Mouse (Mus musculus): ENCODE results near the gene Gne. TPM values are rescaled to one million over a fixed set of nuclear protein-coding genes. Genes with fewer than 3 reads are reported as not detected.
A peak's percentile ranks its signal among the peaks of the same experiment; 100 is the strongest.

Gne gene
- polyA plus RNA-seq, 1 experiment from 2014 or later: 40.8 TPM

DNA sequence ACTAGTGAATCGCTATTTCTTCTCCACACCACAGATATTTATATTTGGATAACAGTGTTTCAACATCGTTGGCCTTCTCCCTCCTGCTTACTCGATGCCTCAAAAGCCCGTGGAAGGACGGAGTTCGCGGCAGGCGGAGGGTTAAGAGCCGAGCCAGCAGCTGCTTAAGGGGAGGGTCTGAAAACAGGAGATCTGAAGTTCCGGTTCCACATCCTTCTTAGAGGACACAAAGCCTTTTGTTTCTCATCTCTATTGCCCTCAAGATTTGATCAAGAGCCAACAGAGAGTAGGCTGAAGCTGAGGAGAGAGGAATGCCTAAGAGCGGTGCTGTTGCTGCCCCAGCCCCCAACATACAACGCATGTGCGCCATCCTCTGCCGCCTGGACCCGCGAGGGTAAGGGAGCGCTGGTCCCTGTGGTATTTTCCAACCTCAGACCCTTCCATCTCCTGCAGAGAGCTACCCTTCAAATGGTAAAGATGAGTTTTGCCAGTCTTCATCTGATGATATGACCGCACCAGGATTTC, 22.4 kb upstream of the Gne start:
- WGBS: 22% methylated on average over 18 of the region's 18 CpGs
- ATAC-seq (replicated peaks; ENCODE audit: extremely low read depth, insufficient read depth, low FRiP score): peak; percentile 26; the same call in 1 of the 2 replicates
- Histone ChIP-seq H3K9ac (ENCODE audit: low read length) (peak overlapping the region; percentile 45; the same call in 1 of the 2 replicates), H3K27ac (ENCODE audit: low read length) (peak overlapping the region; percentile 88), H3K27me3 (ENCODE audit: control insufficient read depth, insufficient read depth, low read length) (no peaks in the 10 kb centered on the region), H3K4me2 (ENCODE audit: low read depth, low read length) (peak overlapping the region; percentile 58), H3K4me3 (ENCODE audit: low read length) (peak overlapping the region; percentile 40), H3K36me3 (ENCODE audit: control insufficient read depth, insufficient read depth) (no peaks in the 10 kb centered on the region), H3K4me1 (ENCODE audit: control insufficient read depth, insufficient read depth, low read length) (peaks cover 33% of the 10 kb centered on the region), H3K9me3 (replicated peaks; ENCODE audit: control insufficient read depth, low read length) (no peaks in the 10 kb centered on the region)

- WGBS: 36% methylated on average over 8 of the region's 8 CpGs
- Histone ChIP-seq H3K4me1 (ENCODE audit: control insufficient read depth, insufficient read depth, low read length) (peaks cover 33% of the 10 kb centered on the region), H3K27ac (ENCODE audit: low read length) (peak overlapping the region; percentile 50), H3K4me3 (ENCODE audit: low read length) (no peak overlapping the region), H3K9me3 (replicated peaks; ENCODE audit: control insufficient read depth, low read length) (no peaks in the 10 kb centered on the region), H3K27me3 (ENCODE audit: control insufficient read depth, insufficient read depth, low read length) (no peaks in the 10 kb centered on the region), H3K36me3 (ENCODE audit: control insufficient read depth, insufficient read depth) (no peaks in the 10 kb centered on the region), H3K9ac (ENCODE audit: low read length) (peak overlapping the region; percentile 15; the same call in 1 of the 2 replicates), H3K4me2 (ENCODE audit: low read depth, low read length) (no peak overlapping the region)
- ATAC-seq (replicated peaks; ENCODE audit: extremely low read depth, insufficient read depth, low FRiP score): no peak; the same call in 1 of the 2 replicates
Observed at GRCm38 (mm10) chr4:44104195-44104917, 20.4 kb upstream of the Gne start.

DNA sequence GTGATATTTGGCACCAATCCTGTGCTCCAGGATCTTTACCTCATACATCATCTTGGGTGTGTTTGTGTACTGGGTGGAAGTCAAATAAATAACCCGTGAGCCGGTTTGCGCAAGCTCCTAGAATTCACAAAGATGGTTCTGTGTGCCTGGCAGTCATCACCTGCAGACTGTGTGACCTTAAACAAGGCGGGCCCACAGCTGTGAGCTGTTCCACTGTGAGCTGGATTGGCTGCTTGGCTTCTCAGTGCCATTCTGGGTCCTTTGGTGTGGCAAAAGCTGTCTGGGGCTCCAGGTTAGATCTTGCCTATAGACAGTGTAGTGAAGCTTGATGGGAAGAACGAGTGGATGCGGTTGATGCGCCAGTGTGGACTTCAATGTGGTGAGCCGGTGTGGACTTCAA, 19.6 kb upstream of the Gne start:
- WGBS: 78% methylated on average over 8 of the region's 8 CpGs
- no peak overlapping the region for H3K4me3 ChIP-seq (ENCODE audit: low read length)
- ATAC-seq (replicated peaks; ENCODE audit: extremely low read depth, insufficient read depth, low FRiP score): no peak
- no peaks in the 10 kb centered on the region for H3K36me3 ChIP-seq (ENCODE audit: control insufficient read depth, insufficient read depth)
- H3K9me3 ChIP-seq (replicated peaks; ENCODE audit: control insufficient read depth, low read length): no peaks in the 10 kb centered on the region
- H3K27ac ChIP-seq (ENCODE audit: low read length): no peak overlapping the region
- peaks cover 33% of the 10 kb centered on the region for H3K4me1 ChIP-seq (ENCODE audit: control insufficient read depth, insufficient read depth, low read length)
- H3K9ac ChIP-seq (ENCODE audit: low read length): no peak overlapping the region
- H3K4me2 ChIP-seq (ENCODE audit: low read depth, low read length): no peak overlapping the region
- H3K27me3 ChIP-seq (ENCODE audit: control insufficient read depth, insufficient read depth, low read length): no peaks in the 10 kb centered on the region

GRCm38 (mm10) chr4:44097576-44098335, 13.8 kb upstream of the Gne start:
- ATAC-seq (replicated peaks; ENCODE audit: extremely low read depth, insufficient read depth, low FRiP score): no peak
- no peak overlapping the region for H3K4me3 ChIP-seq (ENCODE audit: low read length)
- H3K9me3 ChIP-seq (replicated peaks; ENCODE audit: control insufficient read depth, low read length): no peaks in the 10 kb centered on the region
- no peak overlapping the region for H3K27ac ChIP-seq (ENCODE audit: low read length)
- 0 out of 2 replicates have a peak, but pooled peaks cover 5% of the 10 kb centered on the region for H3K4me1 ChIP-seq (ENCODE audit: control insufficient read depth, insufficient read depth, low read length)
- no peaks in the 10 kb centered on the region for H3K27me3 ChIP-seq (ENCODE audit: control insufficient read depth, insufficient read depth, low read length)
- no peak overlapping the region for H3K9ac ChIP-seq (ENCODE audit: low read length)
- H3K4me2 ChIP-seq (ENCODE audit: low read depth, low read length): no peak overlapping the region
- WGBS: 37% methylated on average over 11 of the region's 11 CpGs
- no peaks in the 10 kb centered on the region for H3K36me3 ChIP-seq (ENCODE audit: control insufficient read depth, insufficient read depth)

DNA sequence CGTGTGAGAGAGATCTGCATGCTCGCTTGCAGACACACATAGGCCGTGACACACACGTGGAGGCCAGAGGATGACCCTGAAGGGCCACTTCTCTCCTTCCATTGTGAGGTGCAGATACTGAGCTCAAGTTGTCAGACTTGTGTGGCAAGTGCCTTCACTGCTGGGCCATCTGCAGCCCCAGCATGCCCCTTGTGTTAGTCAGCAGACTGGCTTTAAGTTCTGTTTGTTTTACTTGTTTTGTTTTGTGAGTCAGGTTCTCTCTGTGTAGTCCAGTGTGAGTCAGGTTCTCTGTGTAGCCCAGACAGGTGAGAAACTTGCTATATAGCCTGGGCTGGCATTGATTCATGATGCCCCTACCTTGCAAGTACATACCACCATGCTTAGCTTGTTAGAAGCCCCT, 10.5 kb upstream of the Gne start:
- Histone ChIP-seq H3K27me3 (ENCODE audit: control insufficient read depth, insufficient read depth, low read length) (no peaks in the 10 kb centered on the region), H3K9me3 (replicated peaks; ENCODE audit: control insufficient read depth, low read length) (no peaks in the 10 kb centered on the region), H3K4me2 (ENCODE audit: low read depth, low read length) (no peak overlapping the region), H3K4me3 (ENCODE audit: low read length) (no peak overlapping the region), H3K9ac (ENCODE audit: low read length) (no peak overlapping the region), H3K36me3 (ENCODE audit: control insufficient read depth, insufficient read depth) (no peaks in the 10 kb centered on the region), H3K4me1 (ENCODE audit: control insufficient read depth, insufficient read depth, low read length) (0 out of 2 replicates have a peak, but pooled peaks cover 5% of the 10 kb centered on the region), H3K27ac (ENCODE audit: low read length) (no peak overlapping the region)
- ATAC-seq (replicated peaks; ENCODE audit: extremely low read depth, insufficient read depth, low FRiP score): no peak
- WGBS: 75% methylated on average over 4 of the region's 4 CpGs

GRCm38 (mm10) chr4:44092359-44092758, 8.4 kb upstream of the Gne start:
- H3K36me3 ChIP-seq (ENCODE audit: control insufficient read depth, insufficient read depth): no peaks in the 10 kb centered on the region
- no peaks in the 10 kb centered on the region for H3K4me1 ChIP-seq (ENCODE audit: control insufficient read depth, insufficient read depth, low read length)
- no peaks in the 10 kb centered on the region for H3K9me3 ChIP-seq (replicated peaks; ENCODE audit: control insufficient read depth, low read length)
- H3K27ac ChIP-seq (ENCODE audit: low read length): no peak overlapping the region
- no peaks in the 10 kb centered on the region for H3K27me3 ChIP-seq (ENCODE audit: control insufficient read depth, insufficient read depth, low read length)
- ATAC-seq (replicated peaks; ENCODE audit: extremely low read depth, insufficient read depth, low FRiP score): peak; percentile 18; the same call in 1 of the 2 replicates
- no peak overlapping the region for H3K4me3 ChIP-seq (ENCODE audit: low read length)
- WGBS: 52% methylated on average over 11 of the region's 11 CpGs
- no peak overlapping the region for H3K9ac ChIP-seq (ENCODE audit: low read length)
- H3K4me2 ChIP-seq (ENCODE audit: low read depth, low read length): no peak overlapping the region

DNA sequence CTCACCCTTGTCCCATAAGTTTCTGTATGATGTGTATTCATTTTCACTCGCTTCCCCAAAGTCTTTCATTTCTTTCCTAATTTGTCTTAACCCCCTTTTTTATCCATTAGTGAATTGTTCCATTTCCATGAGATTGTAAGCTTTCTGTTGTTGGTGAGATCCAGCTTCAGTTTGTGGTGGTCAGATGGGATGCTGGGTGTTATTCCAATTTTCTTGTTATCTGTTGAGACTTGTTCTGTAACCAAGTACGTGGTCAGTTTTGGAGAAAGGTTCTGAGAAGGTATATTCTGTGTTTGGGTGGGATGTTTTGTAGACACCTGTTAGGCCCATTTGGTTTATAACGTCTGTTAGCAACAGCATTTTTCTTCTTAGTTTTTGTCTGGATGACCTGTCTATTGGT, 1.6 kb upstream of the Gne start:
- no peaks in the 10 kb centered on the region for H3K4me1 ChIP-seq (ENCODE audit: control insufficient read depth, insufficient read depth, low read length)
- H3K27me3 ChIP-seq (ENCODE audit: control insufficient read depth, insufficient read depth, low read length): no peaks in the 10 kb centered on the region
- no peak for ATAC-seq (replicated peaks; ENCODE audit: extremely low read depth, insufficient read depth, low FRiP score)
- H3K36me3 ChIP-seq (ENCODE audit: control insufficient read depth, insufficient read depth): no peaks in the 10 kb centered on the region
- no peak overlapping the region for H3K4me3 ChIP-seq (ENCODE audit: low read length)
- H3K4me2 ChIP-seq (ENCODE audit: low read depth, low read length): no peak overlapping the region
- no peak overlapping the region for H3K27ac ChIP-seq (ENCODE audit: low read length)
- no peak overlapping the region for H3K9ac ChIP-seq (ENCODE audit: low read length)
- WGBS: 95% methylated on average over 3 of the region's 3 CpGs
- no peaks in the 10 kb centered on the region for H3K9me3 ChIP-seq (replicated peaks; ENCODE audit: control insufficient read depth, low read length)

- no peak for ATAC-seq (replicated peaks; ENCODE audit: extremely low read depth, insufficient read depth, low FRiP score)
- Histone ChIP-seq H3K4me2 (ENCODE audit: low read depth, low read length) (peak overlapping the region; percentile 14; the same call in 1 of the 2 replicates), H3K9ac (ENCODE audit: low read length) (no peak overlapping the region), H3K27me3 (ENCODE audit: control insufficient read depth, insufficient read depth, low read length) (no peaks in the 10 kb centered on the region), H3K4me1 (ENCODE audit: control insufficient read depth, insufficient read depth, low read length) (no peaks in the 10 kb centered on the region), H3K27ac (ENCODE audit: low read length) (no peak overlapping the region), H3K4me3 (ENCODE audit: low read length) (no peak overlapping the region), H3K36me3 (ENCODE audit: control insufficient read depth, insufficient read depth) (no peaks in the 10 kb centered on the region), H3K9me3 (replicated peaks; ENCODE audit: control insufficient read depth, low read length) (no peaks in the 10 kb centered on the region)
- WGBS: 80% methylated on average over 13 of the region's 13 CpGs
Observed at GRCm38 (mm10) chr4:44084602-44085325, 787 bp upstream of the Gne start.
